Mouse (Mus musculus) urinary bladder, postnatal 14 days (tissue): ENCODE measurements around the gene Sorcs1.

Experiments used
- DNase-seq: peaks from one replicate; pipeline ENCODE4 v3.0.0; 2021; ENCODE audit warnings: low spot score

Sorcs1 gene

DNA sequence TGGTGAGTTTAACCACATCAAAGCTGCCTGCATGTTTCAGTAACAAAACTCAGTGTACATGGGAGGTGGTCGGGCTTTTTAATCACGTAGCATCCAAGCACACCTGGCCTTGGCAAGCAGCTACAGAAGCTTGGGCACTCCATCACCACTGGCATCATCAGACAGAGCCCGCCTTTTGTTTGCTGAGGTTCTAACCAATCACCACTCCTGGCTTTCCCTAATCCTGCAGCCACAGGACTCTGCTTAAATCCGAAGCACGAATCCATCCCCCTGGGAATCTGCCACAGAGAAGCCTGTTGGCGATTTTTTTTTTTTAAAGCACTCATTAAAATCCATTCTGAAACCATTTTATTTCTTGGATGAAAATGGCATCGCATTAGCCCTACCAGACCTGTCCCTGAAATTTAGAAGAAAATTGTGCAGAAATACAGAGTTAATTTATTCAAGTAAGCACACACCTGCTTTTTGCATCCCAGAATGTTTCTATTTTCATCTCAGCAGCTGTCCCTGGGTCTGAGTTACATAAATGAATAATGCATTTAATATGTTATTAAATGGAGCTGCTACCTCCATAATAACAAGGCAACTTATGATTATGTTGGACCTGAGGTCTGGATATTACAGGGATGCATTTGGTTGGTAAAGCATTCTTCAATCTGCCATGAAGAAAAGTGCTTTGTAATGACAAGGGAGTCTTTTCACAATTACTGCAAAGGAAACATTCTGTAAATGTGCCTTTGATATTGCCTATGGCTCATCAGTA lies 463.8 kb downstream of the Sorcs1 start:
- DNase-seq = no peak

DNA sequence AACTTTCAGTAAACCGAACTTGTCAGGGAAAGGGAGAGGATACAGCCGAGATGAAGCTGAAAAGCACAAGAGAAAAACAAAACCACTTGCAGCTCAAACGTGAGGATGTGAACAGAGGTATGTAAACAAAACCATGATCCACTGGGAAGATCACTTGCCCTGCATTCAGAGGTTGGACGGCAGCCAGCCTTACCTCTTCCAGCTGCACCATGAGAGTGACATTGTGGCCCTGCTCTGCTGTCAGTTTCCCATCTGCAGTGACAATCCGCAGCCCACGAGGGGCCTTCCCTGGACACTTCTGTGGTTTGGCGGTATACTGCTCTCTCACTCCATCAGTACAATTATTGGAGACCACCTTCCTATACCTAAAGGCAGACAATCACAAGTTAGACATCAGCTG lies 468.0 kb downstream of the Sorcs1 start:
- no peak for DNase-seq

DNA sequence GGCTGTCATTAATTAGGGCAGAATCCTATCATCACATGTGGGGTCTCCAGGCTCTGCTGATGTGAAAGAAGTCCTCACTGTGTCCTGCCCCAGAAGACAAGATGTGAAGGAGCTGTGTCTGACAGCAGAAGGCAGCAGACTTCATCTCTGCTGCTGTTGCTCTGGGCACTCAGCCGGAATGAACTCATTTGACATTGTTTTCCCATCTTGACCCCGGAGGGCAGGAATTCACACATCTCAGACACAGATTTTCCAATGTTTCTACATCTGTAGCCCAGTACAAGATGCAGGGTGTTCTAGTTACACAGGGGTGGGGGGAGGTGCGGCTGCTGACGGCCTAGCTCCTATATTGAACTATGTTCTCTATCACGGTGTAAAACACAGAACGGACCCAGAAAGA lies 474.1 kb downstream of the Sorcs1 start:
- DNase-seq = no peak

GRCm38 (mm10) chr19:50196592-50196991 lies 481.9 kb downstream of the Sorcs1 start:
- DNase-seq = no peak

GRCm38 (mm10) chr19:50185769-50186715 lies 492.4 kb downstream of the Sorcs1 start:
- DNase-seq = no peak

DNA sequence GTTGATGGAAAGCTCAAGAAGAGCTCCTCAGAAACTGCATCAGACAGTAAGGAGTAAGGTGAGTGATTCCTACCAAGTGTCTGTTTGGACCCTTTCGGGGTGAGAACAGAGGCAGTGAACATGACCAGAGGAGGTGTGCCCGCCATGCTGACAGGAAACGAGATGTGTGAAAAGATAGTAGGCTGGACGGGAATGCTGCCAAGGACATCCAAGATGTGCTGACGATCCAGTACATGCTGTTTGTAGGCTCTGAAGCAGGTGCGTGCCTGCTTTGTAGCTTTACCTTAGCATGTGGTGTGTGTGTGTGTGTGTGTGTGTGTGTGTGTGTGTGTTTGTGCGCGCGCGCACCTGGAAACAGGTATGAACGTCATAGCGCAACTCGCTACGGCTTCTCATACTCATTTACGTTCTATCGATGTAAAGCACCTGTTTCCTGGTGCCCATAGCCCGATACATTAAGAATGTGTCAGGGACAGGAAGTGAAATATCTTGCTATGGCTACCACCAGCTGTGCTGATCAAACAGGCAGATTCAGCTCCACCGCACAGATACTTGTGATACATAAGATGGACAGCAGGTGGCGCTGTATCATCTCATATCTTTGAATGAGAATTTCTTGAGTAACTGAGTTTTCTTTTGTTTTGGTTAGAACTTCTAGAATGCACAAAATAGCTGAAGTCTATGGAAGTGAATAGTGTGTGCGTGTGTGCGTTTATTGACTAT lies 493.4 kb downstream of the Sorcs1 start:
- peak; percentile 41 for DNase-seq

DNA sequence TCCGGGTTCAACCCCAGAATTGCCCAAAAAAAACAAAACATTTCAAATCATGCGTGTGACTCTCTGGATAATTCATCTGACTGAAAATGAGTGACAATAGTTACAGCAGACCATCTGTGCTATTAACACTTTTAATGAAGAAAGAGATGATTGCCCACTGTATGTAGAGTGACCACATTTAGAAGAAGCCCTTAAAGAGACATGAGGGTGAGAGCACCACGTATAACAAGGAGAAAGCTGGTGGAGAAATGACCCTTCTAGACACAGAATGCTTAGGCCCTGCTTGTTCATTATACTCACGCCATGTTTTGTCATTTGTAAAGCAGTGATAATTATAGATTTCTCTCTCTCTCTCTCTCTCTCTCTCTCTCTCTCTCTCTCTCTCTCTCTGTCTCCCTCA lies 499.6 kb downstream of the Sorcs1 start:
- DNase-seq = no peak

DNA sequence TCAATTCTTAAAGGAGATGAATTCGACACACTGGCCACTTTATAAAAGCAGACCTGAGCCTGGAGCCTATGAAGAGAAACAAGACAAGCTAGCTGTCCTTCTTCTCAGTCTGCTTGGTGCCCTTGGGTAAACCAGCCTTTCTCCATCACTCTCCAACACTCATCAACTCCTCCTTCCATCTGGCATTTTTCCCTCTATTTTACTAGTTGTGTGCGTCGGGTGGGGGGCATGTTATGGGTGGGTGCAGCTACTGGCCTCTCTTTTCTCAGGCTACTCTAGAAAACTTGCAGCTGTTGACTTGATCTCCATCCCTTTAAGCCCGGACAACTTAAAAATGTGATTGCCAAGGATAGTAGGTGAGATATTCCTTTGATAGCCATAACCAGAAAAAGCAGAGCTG lies 500.3 kb downstream of the Sorcs1 start:
- no peak for DNase-seq

- peak; percentile 4 for DNase-seq
Measured at GRCm38 (mm10) chr19:50171849-50172248, 506.6 kb downstream of the Sorcs1 start.

DNA sequence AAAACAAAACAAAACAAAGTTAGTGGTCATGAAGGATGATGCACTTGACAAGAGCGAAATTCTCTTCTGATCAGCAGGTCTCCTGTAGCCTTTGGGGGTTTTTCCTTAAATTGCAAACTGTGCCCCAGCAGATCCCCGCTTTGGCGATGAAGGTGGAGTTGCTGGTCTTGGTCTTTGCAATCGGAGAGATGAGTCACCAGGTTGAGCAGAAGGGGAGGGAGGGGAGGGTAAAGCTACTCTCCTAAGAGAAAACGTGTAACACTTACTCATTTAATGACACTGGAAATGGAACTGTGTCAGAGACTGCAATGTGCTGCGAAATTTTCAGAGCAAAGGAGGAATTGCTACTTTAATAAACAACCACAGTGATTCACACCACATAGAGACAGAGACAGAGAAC lies 527.3 kb downstream of the Sorcs1 start:
- no peak for DNase-seq

DNA sequence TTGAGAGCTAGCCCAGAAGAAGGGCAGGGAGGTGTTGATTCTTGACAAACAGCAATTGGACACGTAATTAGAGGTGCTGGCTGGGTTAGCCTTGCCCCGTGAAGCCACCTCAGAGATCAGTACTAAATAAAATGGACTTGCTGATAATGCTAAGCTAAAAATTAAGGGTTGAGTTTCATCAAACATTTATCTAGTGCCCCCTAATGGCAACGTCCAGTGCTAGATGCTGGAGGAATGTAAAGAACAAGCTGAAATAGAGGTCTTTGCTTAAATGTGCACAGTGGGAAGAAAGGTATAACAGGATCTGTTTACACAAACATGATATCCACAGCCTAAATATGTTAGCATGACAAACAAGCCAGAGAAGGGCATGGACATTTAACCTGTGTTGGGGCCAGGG lies 532.5 kb downstream of the Sorcs1 start:
- DNase-seq = no peak

DNA sequence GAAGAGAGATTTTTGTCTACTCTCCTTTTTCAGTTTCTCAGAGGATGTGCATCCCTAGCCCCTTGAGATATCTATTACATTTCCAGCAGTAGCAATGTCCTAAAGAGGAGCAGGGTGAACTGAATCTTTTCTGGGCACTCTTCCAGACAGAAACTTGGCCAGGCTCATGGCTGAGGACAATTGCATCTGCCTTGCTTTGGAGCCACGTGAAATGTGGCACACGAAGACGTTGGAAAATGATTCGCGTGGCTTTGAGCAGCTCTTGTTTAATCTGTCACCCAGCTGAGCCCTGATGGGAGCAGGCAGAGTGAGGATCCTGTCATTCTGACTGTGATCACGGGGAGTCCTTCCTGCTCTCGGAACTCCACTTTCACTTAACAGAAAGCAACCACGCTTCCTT lies 536.6 kb downstream of the Sorcs1 start:
- peak; percentile 3 for DNase-seq

- no peak for DNase-seq
Measured at GRCm38 (mm10) chr19:50134656-50135055, 543.8 kb downstream of the Sorcs1 start.

GRCm38 (mm10) chr19:50105842-50106585 lies 572.4 kb downstream of the Sorcs1 start:
- no peak for DNase-seq
